Mouse (Mus musculus): ENCODE results near the gene Bag6.

Bag6 gene

DNA sequence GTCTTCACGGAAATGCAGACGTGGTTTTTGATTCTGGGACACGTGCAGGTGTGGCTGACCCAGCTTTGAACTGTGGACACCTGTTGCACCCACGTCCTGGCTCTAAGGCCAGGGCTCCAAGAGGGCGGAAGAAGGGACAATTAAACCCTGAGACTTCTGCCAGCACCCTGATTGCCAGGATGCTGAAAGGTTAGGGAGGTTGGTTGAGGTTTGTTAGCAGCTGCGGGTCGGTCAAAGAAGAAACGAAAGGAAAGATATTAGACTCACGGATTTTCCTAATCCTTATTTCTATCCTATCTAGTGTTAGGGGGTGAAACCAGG lies 61.3 kb downstream of the Bag6 start:
- peak in 1 of 2 experiments; percentile 25 for DNase-seq

Data from kidney, postnatal 36 days (tissue).